Mouse (Mus musculus): ENCODE measurements around the gene Gm20696.

GRCm38 (mm10) chr6:99369931-99370330, 296.7 kb downstream of the Gm20696 start:
- TF ChIP-seq POLR2A (IDR thresholded peaks at IDR 0.05; ENCODE audit: low read depth, low read length) (no peak), CTCF (IDR thresholded peaks at IDR 0.05; ENCODE audit: extremely low read depth, insufficient read depth, insufficient read length, insufficient replicate concordance) (no peak)
